Mouse (Mus musculus) CH12.LX (cell line): ENCODE measurements around the gene Atl1. TPM values are rescaled to one million over a fixed set of nuclear protein-coding genes. Genes with fewer than 3 reads are reported as not detected.

Source experiments
- DNase-seq: peaks from one replicate; pipeline ENCODE4 v3.0.0-alpha.2; 2013; ENCODE audit errors: extremely low read depth
- H3K27ac ChIP-seq: 2 replicates; pipeline ENCODE4 v1.5.1; 2012; ENCODE audit warnings: low read depth, mild to moderate bottlenecking, control low read depth, moderate library complexity; ENCODE audit not compliant: insufficient read depth
- H3K27me3 ChIP-seq: replicated peaks from 2 replicates; pipeline ENCODE3; 2012; ENCODE audit warnings: inconsistent platforms
- H3K36me3 ChIP-seq, 2 experiments: replicated peaks in 1 of 2; 2 replicates each; pipeline versions ENCODE3 to v1.6.1; 2012; ENCODE audit warnings: inconsistent platforms in 1 of 2, low read length in 1 of 2, mild to moderate bottlenecking in 1 of 2, mixed read lengths in 1 of 2, moderate library complexity in 1 of 2; ENCODE audit not compliant: control insufficient read depth in 1 of 2, insufficient read depth in 1 of 2
- H3K4me1 ChIP-seq, 2 experiments: 2 replicates each; pipeline ENCODE4 v1.6.1; 2012; ENCODE audit warnings: inconsistent platforms in 1 of 2, moderate library complexity in 1 of 2; ENCODE audit not compliant: insufficient read depth in 2 of 2, control insufficient read depth in 1 of 2
- H3K4me2 ChIP-seq: 2 replicates; pipeline ENCODE4 v1.6.1; 2012; ENCODE audit warnings: low read depth, mild to moderate bottlenecking, control low read depth; ENCODE audit not compliant: poor library complexity, insufficient read depth, severe bottlenecking
- H3K4me3 ChIP-seq, 3 experiments: fragments of 150-350 bp in 1 of 3; sonication (generic) in 1 of 3; replicated peaks in 1 of 3; 2 replicates each; pipeline versions ENCODE3 to v1.5.1; 2011 to 2012; ENCODE audit warnings: low read depth in 2 of 3, low read length in 2 of 3, mild to moderate bottlenecking in 2 of 3, moderate library complexity in 2 of 3, control low read depth in 1 of 3, improper control_type of control experiment in 1 of 3, inconsistent platforms in 1 of 3, mixed read lengths in 1 of 3; ENCODE audit not compliant: poor library complexity in 1 of 3
- H3K79me2 ChIP-seq: replicated peaks from 2 replicates; pipeline ENCODE4 v1.6.1; 2012; ENCODE audit warnings: mild to moderate bottlenecking, moderate library complexity; ENCODE audit not compliant: control insufficient read depth, poor library complexity, insufficient read depth, severe bottlenecking; ENCODE audit errors: extremely low read depth
- H3K9ac ChIP-seq: 2 replicates; pipeline ENCODE4 v1.6.1; 2012; ENCODE audit warnings: low read depth, mild to moderate bottlenecking, control low read depth, moderate library complexity; ENCODE audit not compliant: insufficient read depth
- H3K9me3 ChIP-seq: replicated peaks from 2 replicates; pipeline ENCODE3; 2012; ENCODE audit warnings: low read length, inconsistent platforms, mixed read lengths
- BHLHE40 ChIP-seq: IDR thresholded peaks from 2 replicates; pipeline ENCODE4 v1.6.1; 2011; ENCODE audit warnings: mild to moderate bottlenecking, low read depth, low read length, improper control_type of control experiment
- CTCF ChIP-seq, 2 experiments: IDR thresholded peaks in 1 of 2; conservative IDR thresholded peaks in 1 of 2; 2 replicates each; pipeline ENCODE4 v1.5.1; 2011 to 2012; ENCODE audit warnings: low read depth in 2 of 2, low read length in 2 of 2, improper control_type of control experiment in 1 of 2, inconsistent platforms in 1 of 2, mild to moderate bottlenecking in 1 of 2, moderate library complexity in 1 of 2
- E2F4 ChIP-seq: IDR thresholded peaks from 2 replicates; pipeline ENCODE4 v1.6.1; 2011; ENCODE audit warnings: low read depth, low read length, improper control_type of control experiment; ENCODE audit not compliant: insufficient replicate concordance
- EP300 ChIP-seq: IDR thresholded peaks from 2 replicates; pipeline ENCODE4 v1.6.1; 2011; ENCODE audit warnings: low read length, improper control_type of control experiment
- GABPA ChIP-seq: IDR thresholded peaks from 2 replicates; pipeline ENCODE4 v1.6.1; 2012; ENCODE audit warnings: low read depth, low read length, improper control_type of control experiment, inconsistent platforms; ENCODE audit not compliant: insufficient replicate concordance
- KAT2A ChIP-seq: IDR thresholded peaks from 2 replicates; pipeline ENCODE4 v1.6.1; 2012; ENCODE audit warnings: low read length, improper control_type of control experiment, inconsistent platforms; ENCODE audit not compliant: insufficient replicate concordance
- MEF2A ChIP-seq: IDR thresholded peaks from 2 replicates; pipeline ENCODE4 v1.6.1; 2014; ENCODE audit warnings: low read depth, mild to moderate bottlenecking, inconsistent platforms, low read length, improper control_type of control experiment, borderline replicate concordance
- MYC ChIP-seq: IDR thresholded peaks from 2 replicates; pipeline ENCODE4 v1.6.1; 2011; ENCODE audit warnings: low read depth, mild to moderate bottlenecking, improper control_type of control experiment, low read length
- NELFE ChIP-seq: IDR thresholded peaks from 2 replicates; pipeline ENCODE4 v1.6.1; 2011; ENCODE audit warnings: low read depth, low read length, improper control_type of control experiment
- NRF1 ChIP-seq: IDR thresholded peaks from 2 replicates; pipeline ENCODE4 v1.6.1; 2014; ENCODE audit warnings: low read depth, mild to moderate bottlenecking, inconsistent platforms, low read length, improper control_type of control experiment, moderate library complexity
- PAX5 ChIP-seq: IDR thresholded peaks from 2 replicates; pipeline ENCODE4 v1.6.1; 2012; ENCODE audit warnings: low read length, inconsistent platforms, mixed read lengths
- POLR2AphosphoS2 ChIP-seq: IDR thresholded peaks from 2 replicates; pipeline ENCODE4 v1.6.1; 2011; ENCODE audit warnings: low read depth, low read length, improper control_type of control experiment
- RCOR1 ChIP-seq: conservative IDR thresholded peaks from 2 replicates; pipeline ENCODE4 v1.6.1; 2012; ENCODE audit warnings: low read depth, mild to moderate bottlenecking, inconsistent platforms, low read length, improper control_type of control experiment
- SIN3A ChIP-seq: IDR thresholded peaks from 2 replicates; pipeline ENCODE4 v1.6.1; 2012; ENCODE audit warnings: low read length, improper control_type of control experiment, inconsistent platforms
- USF1 ChIP-seq: IDR thresholded peaks from 2 replicates; pipeline ENCODE4 v1.6.1; 2014; ENCODE audit warnings: low read depth, mild to moderate bottlenecking, inconsistent platforms, low read length, improper control_type of control experiment
- USF2 ChIP-seq: conservative IDR thresholded peaks from 2 replicates; pipeline ENCODE4 v1.6.1; 2011; ENCODE audit warnings: low read depth, low read length, improper control_type of control experiment
- ZC3H11A ChIP-seq: IDR thresholded peaks from 2 replicates; pipeline ENCODE4 v1.6.1; 2012; ENCODE audit warnings: low read depth, mild to moderate bottlenecking, inconsistent platforms, low read length, improper control_type of control experiment
- ZKSCAN1 ChIP-seq: IDR thresholded peaks from 2 replicates; pipeline ENCODE4 v1.6.1; 2012; ENCODE audit warnings: low read depth, inconsistent platforms, low read length, improper control_type of control experiment, borderline replicate concordance
- ZMIZ1 ChIP-seq: IDR thresholded peaks from 2 replicates; pipeline ENCODE4 v1.6.1; 2012; ENCODE audit warnings: low read depth, mild to moderate bottlenecking, inconsistent platforms, low read length, improper control_type of control experiment
- ZNF384 ChIP-seq: IDR thresholded peaks from 2 replicates; pipeline ENCODE4 v1.6.1; 2012; ENCODE audit warnings: low read depth, low read length, improper control_type of control experiment, inconsistent platforms
- dilution Hi-C: fragments of 300-500 bp; cut with MboI; formaldehyde crosslinking; loops from 2 replicates; pipeline ENCODE4 v1.14.3; 2020; ENCODE audit warnings: low sequenced_read_pairs; ENCODE audit not compliant: extremely low pct_unique_long_range_greater_than_20kb, extremely low pct_ligation_motif_present
- in situ Hi-C: fragments of 300-500 bp; cut with MboI; formaldehyde crosslinking; loops from 3 replicates; pipeline ENCODE4 v1.14.3; 2019; ENCODE audit warnings: low sequenced_read_pairs, low pct_ligation_motif_present, low pct_unique_long_range_greater_than_20kb, mixed read lengths
- polyA plus RNA-seq: library from polyadenylated mRNA; unstranded; fragments of >175 nt; gene quantifications from 2 replicates; pipeline ENCODE4 v1.2.1, GENCODE M21; 2012; ENCODE audit warnings: low read depth; ENCODE audit not compliant: insufficient read length
- total RNA-seq, 2 experiments: library from RNA; depleted of rRNA; stranded (reverse); fragments of 300-350 nt in 1 of 2; fragments of >200 nt in 1 of 2; gene quantifications; 2 replicates each; pipeline ENCODE4 v1.2.3; 2012 to 2014

Atl1 gene
- total and polyA plus RNA-seq, 3 experiments = 0.51 to 0.74 (median 0.64) TPM

DNA sequence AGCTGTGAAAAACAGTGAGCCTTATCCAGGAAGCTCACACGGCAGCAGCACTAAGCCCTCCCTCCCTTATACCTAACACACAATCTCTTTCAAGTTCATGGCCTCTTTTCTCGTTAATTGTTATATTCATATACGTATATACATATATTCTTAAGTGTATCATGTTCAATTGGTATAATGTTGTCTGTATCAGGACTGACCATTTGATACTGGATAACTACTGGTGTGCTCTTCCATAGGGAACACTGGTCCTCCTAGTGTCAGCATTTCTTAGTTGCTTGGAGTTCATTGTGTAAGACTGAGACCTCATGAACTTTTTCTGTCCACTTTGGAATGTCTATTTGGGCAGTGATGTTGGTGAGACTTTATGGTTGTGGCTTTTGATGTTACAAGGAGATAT is 30.7 kb downstream of the Atl1 start:
- Histone ChIP-seq H3K9ac (no peak overlapping the region), H3K4me1 (no peaks in the 10 kb centered on the region; a peak in 1 of 4 replicates), H3K27me3 (no peaks in the 10 kb centered on the region), H3K4me3 (no peak overlapping the region), H3K27ac (no peak overlapping the region), H3K36me3 (peaks cover 0 to 4% of the 10 kb centered on the region in 2 experiments), H3K4me2 (no peak overlapping the region), H3K79me2 (no peaks in the 10 kb centered on the region), H3K9me3 (no peaks in the 10 kb centered on the region)
- dilution Hi-C loops (no loop called here), in situ Hi-C loops (no loop called here)
- no peak for DNase-seq
- TF ChIP-seq PAX5 (no peak), RCOR1 (no peak), ZKSCAN1 (no peak), USF2 (no peak), POLR2AphosphoS2 (no peak), E2F4 (no peak), GABPA (no peak), KAT2A (no peak), SIN3A (no peak), ZC3H11A (no peak), BHLHE40 (no peak), CTCF (conservative IDR thresholded peaks at IDR 0.05 in 1 of 2, IDR thresholded peaks at IDR 0.05 in 1 of 2; ENCODE audit: low read depth in 2 of 2, low read length in 2 of 2) (no peak), EP300 (no peak), NRF1 (no peak)

DNA sequence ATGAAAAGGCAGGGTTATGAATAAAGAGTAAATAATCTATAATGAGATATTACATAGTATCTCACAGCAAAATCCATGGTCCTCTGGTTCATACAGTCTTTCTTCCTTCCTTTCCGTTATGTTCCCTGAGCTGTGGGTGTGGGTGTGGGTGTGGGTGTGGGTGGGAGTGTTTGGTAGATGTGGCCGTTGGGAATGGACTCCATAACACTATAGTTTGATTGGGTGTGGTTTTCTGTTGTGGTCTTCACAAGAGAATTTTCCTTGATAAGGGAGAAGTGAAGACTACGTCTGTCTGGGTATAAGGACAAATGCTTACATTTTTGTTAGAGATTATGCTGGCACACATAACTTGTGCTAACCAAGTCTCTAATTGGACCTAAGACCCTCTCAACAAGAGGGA is 31.2 kb downstream of the Atl1 start:
- Histone ChIP-seq H3K4me1 (no peaks in the 10 kb centered on the region; a peak in 1 of 4 replicates), H3K4me3 (no peak overlapping the region), H3K9ac (no peak overlapping the region), H3K27me3 (no peaks in the 10 kb centered on the region), H3K9me3 (no peaks in the 10 kb centered on the region), H3K27ac (no peak overlapping the region), H3K36me3 (peaks cover 0 to 4% of the 10 kb centered on the region in 2 experiments), H3K79me2 (no peaks in the 10 kb centered on the region), H3K4me2 (no peak overlapping the region)
- TF ChIP-seq MYC (no peak), CTCF (conservative IDR thresholded peaks at IDR 0.05 in 1 of 2, IDR thresholded peaks at IDR 0.05 in 1 of 2; ENCODE audit: low read depth in 2 of 2, low read length in 2 of 2) (no peak), USF1 (no peak), ZNF384 (no peak), NELFE (no peak), ZMIZ1 (no peak), MEF2A (no peak), GABPA (no peak)
- in situ Hi-C loops (no loop called here), dilution Hi-C loops (no loop called here)
- DNase-seq = no peak
